Mouse (Mus musculus) liver, adult 2 months (tissue): ENCODE measurements around the gene Olfr508. TPM values are rescaled to one million over a fixed set of nuclear protein-coding genes. Genes with fewer than 3 reads are reported as not detected.

Source experiments
- DNase-seq: peaks from one replicate; pipeline ENCODE4 v3.0.0-alpha.2; 2011; ENCODE audit warnings: low read depth, low spot score; ENCODE audit errors: extremely low read depth
- H3K27ac ChIP-seq: fragments of 200-500 bp; replicated peaks from 2 replicates; pipeline ENCODE4 v1.5.1; 2012; ENCODE audit warnings: low read depth, mild to moderate bottlenecking, control low read depth, inconsistent platforms, low read length; ENCODE audit not compliant: insufficient read depth
- H3K27me3 ChIP-seq: fragments of 200-500 bp; 2 replicates; pipeline ENCODE4 v1.6.1; 2012; ENCODE audit warnings: mild to moderate bottlenecking, moderate library complexity, low read length, inconsistent platforms; ENCODE audit not compliant: control insufficient read depth, insufficient read depth
- H3K36me3 ChIP-seq: fragments of 200-500 bp; 2 replicates; pipeline ENCODE4 v1.6.1; 2012; ENCODE audit warnings: low read length, inconsistent platforms; ENCODE audit not compliant: control insufficient read depth, insufficient read depth
- H3K4me1 ChIP-seq: fragments of 200-500 bp; 2 replicates; pipeline ENCODE4 v1.6.1; 2011; ENCODE audit warnings: low read length; ENCODE audit not compliant: control insufficient read depth, insufficient read depth
- H3K4me3 ChIP-seq: fragments of 200-500 bp; 2 replicates; pipeline ENCODE4 v1.5.1; 2011; ENCODE audit warnings: low read depth, mild to moderate bottlenecking, control low read depth, low read length, moderate library complexity; ENCODE audit not compliant: insufficient read depth
- H3K79me2 ChIP-seq: fragments of 200-500 bp; 2 replicates; pipeline ENCODE4 v1.6.1; 2012; ENCODE audit warnings: inconsistent platforms, mild to moderate bottlenecking, low read length, moderate library complexity; ENCODE audit not compliant: control insufficient read depth, insufficient read depth
- H3K9ac ChIP-seq: fragments of 200-500 bp; 2 replicates; pipeline ENCODE4 v1.6.1; 2012; ENCODE audit warnings: low read depth, mild to moderate bottlenecking, control low read depth, inconsistent platforms, low read length
- CTCF ChIP-seq: fragments of 200-500 bp; IDR thresholded peaks from 2 replicates; pipeline ENCODE4 v1.5.1; 2011; ENCODE audit warnings: low read depth, low read length, control low read depth
- POLR2A ChIP-seq: fragments of 200-500 bp; IDR thresholded peaks from 2 replicates; pipeline ENCODE4 v1.6.1; 2011; ENCODE audit warnings: low read length, control low read depth; ENCODE audit not compliant: insufficient read depth; ENCODE audit errors: extremely low read depth
- WGBS: fragments of 180-500 bp; shearing (Covaris S2); methylation state at CpG from one replicate; pipeline ENCODE4 v1.1.7; 2018; 5-methylcytosine and 5-hydroxymethylcytosine counted together
- polyA plus RNA-seq: library from polyadenylated mRNA; depleted of rRNA; stranded (reverse); fragments of >200 nt; gene quantifications from 2 replicates; pipeline ENCODE4 v1.2.3, GENCODE M21; 2012; rRNA removed
- total RNA-seq: library from RNA; depleted of rRNA; stranded (reverse); fragments of >200 nt; gene quantifications from 2 replicates; pipeline ENCODE4 v1.2.3, GENCODE M21; 2014; rRNA removed

The Olfr508 gene
- total and polyA plus RNA-seq, 2 experiments: not detected

- TF ChIP-seq CTCF (no peak), POLR2A (no peak)
- Histone ChIP-seq H3K79me2 (no peaks in the 10 kb centered on the region), H3K36me3 (no peaks in the 10 kb centered on the region), H3K4me1 (no peaks in the 10 kb centered on the region), H3K4me3 (no peak within 1 kb of the TSS), H3K27ac (no peak within 1 kb of the TSS), H3K27me3 (no peaks in the 10 kb centered on the region), H3K9ac (no peak within 1 kb of the TSS)
- DNase-seq: no peak
Measured at GRCm38 (mm10) chr7:108651806-108652205, 22.0 kb downstream of the Olfr508 start, which contains the start of gene Olfr509. Olfr509 (minus strand) TSS chr7:108651906.

- Histone ChIP-seq H3K79me2 (no peaks in the 10 kb centered on the region), H3K4me1 (no peaks in the 10 kb centered on the region), H3K36me3 (no peaks in the 10 kb centered on the region), H3K9ac (no peak overlapping the region), H3K27ac (no peak overlapping the region), H3K27me3 (no peaks in the 10 kb centered on the region), H3K4me3 (no peak overlapping the region)
- 73% methylated on average over 3 of the region's 3 CpGs for WGBS
- no peak for TF ChIP-seq CTCF
- no peak for TF ChIP-seq POLR2A
- no peak for DNase-seq
Measured at GRCm38 (mm10) chr7:108662419-108662818, 32.6 kb downstream of the Olfr508 start.

GRCm38 (mm10) chr7:108666118-108666517 is 36.3 kb downstream of the Olfr508 start, which contains the start of gene Olfr510:
Olfr510 (plus strand) TSS chr7:108666418.
- no peaks in the 10 kb centered on the region for H3K27me3 ChIP-seq
- TF ChIP-seq POLR2A (no peak), CTCF (no peak)
- H3K36me3 ChIP-seq: no peaks in the 10 kb centered on the region
- no peak within 1 kb of the TSS for H3K27ac ChIP-seq
- no peaks in the 10 kb centered on the region for H3K79me2 ChIP-seq
- no peak within 1 kb of the TSS for H3K4me3 ChIP-seq
- WGBS: 89% methylated on average over 1 of the region's 1 CpGs
- no peaks in the 10 kb centered on the region for H3K4me1 ChIP-seq
- DNase-seq: no peak
- no peak within 1 kb of the TSS for H3K9ac ChIP-seq

GRCm38 (mm10) chr7:108671058-108671457 is 41.3 kb downstream of the Olfr508 start:
- no peak overlapping the region for H3K9ac ChIP-seq
- no peak overlapping the region for H3K27ac ChIP-seq
- no peak for TF ChIP-seq CTCF
- no peak for TF ChIP-seq POLR2A
- H3K27me3 ChIP-seq: no peaks in the 10 kb centered on the region
- no peak for DNase-seq
- H3K4me3 ChIP-seq: no peak overlapping the region
- no peaks in the 10 kb centered on the region for H3K4me1 ChIP-seq
- H3K79me2 ChIP-seq: no peaks in the 10 kb centered on the region
- WGBS: 52% methylated on average over 1 of the region's 1 CpGs
- no peaks in the 10 kb centered on the region for H3K36me3 ChIP-seq

- no peak overlapping the region for H3K4me3 ChIP-seq
- no peaks in the 10 kb centered on the region for H3K36me3 ChIP-seq
- H3K4me1 ChIP-seq: no peaks in the 10 kb centered on the region
- WGBS: 69% methylated on average over 4 of the region's 4 CpGs
- DNase-seq: no peak
- no peak overlapping the region for H3K27ac ChIP-seq
- H3K9ac ChIP-seq: no peak overlapping the region
- no peaks in the 10 kb centered on the region for H3K27me3 ChIP-seq
- TF ChIP-seq POLR2A: no peak
- H3K79me2 ChIP-seq: no peaks in the 10 kb centered on the region
Measured at GRCm38 (mm10) chr7:108678886-108679285, 49.1 kb downstream of the Olfr508 start.

Other genes starting within 250 kb of the Olfr508 start
- not detected in 2 replicates for gene Olfr495, start 236.8 kb upstream of the Olfr508 start, total RNA-seq
- gene Olfr495, start 236.8 kb upstream of the Olfr508 start, polyA plus RNA-seq: not detected in 2 replicates
- not detected in 2 replicates for gene Olfr497, start 209.6 kb upstream of the Olfr508 start, total RNA-seq
- not detected in 2 replicates for gene Olfr497, start 209.6 kb upstream of the Olfr508 start, polyA plus RNA-seq
- not detected in 2 replicates for gene Olfr498, start 164.7 kb upstream of the Olfr508 start, total RNA-seq
- not detected in 2 replicates for gene Olfr498, start 164.7 kb upstream of the Olfr508 start, polyA plus RNA-seq
- gene Olfr502, start 104.9 kb upstream of the Olfr508 start, total RNA-seq: not detected in 2 replicates
- gene Olfr502, start 104.9 kb upstream of the Olfr508 start, polyA plus RNA-seq: not detected in 2 replicates
- gene Olfr503, start 85.5 kb upstream of the Olfr508 start, total RNA-seq: not detected in 2 replicates
- not detected in 2 replicates for gene Olfr503, start 85.5 kb upstream of the Olfr508 start, polyA plus RNA-seq
- not detected in 2 replicates for gene Olfr504, start 64.2 kb upstream of the Olfr508 start, total RNA-seq
- gene Olfr504, start 64.2 kb upstream of the Olfr508 start, polyA plus RNA-seq: not detected in 2 replicates
- gene Olfr506, start 19.2 kb upstream of the Olfr508 start, total RNA-seq: not detected in 2 replicates
- gene Olfr506, start 19.2 kb upstream of the Olfr508 start, polyA plus RNA-seq: not detected in 2 replicates
- not detected in 2 replicates for gene Olfr507, start 8.2 kb upstream of the Olfr508 start, total RNA-seq
- not detected in 2 replicates for gene Olfr507, start 8.2 kb upstream of the Olfr508 start, polyA plus RNA-seq
- gene Olfr509, start 21.9 kb downstream of the Olfr508 start, total RNA-seq: not detected in 2 replicates
- gene Olfr509, start 21.9 kb downstream of the Olfr508 start, polyA plus RNA-seq: not detected in 2 replicates
- gene Olfr510, start 36.4 kb downstream of the Olfr508 start, total RNA-seq: not detected in 2 replicates
- not detected in 2 replicates for gene Olfr510, start 36.4 kb downstream of the Olfr508 start, polyA plus RNA-seq
- gene Olfr512, start 83.3 kb downstream of the Olfr508 start, total RNA-seq: not detected in 2 replicates
- gene Olfr512, start 83.3 kb downstream of the Olfr508 start, polyA plus RNA-seq: not detected in 2 replicates
- gene Olfr513, start 121.0 kb downstream of the Olfr508 start, total RNA-seq: not detected in 2 replicates
- gene Olfr513, start 121.0 kb downstream of the Olfr508 start, polyA plus RNA-seq: not detected in 2 replicates
- gene Olfr514, start 196.0 kb downstream of the Olfr508 start, total RNA-seq: not detected in 2 replicates
- not detected in 2 replicates for gene Olfr514, start 196.0 kb downstream of the Olfr508 start, polyA plus RNA-seq
- not detected in 2 replicates for gene Olfr516, start 220.5 kb downstream of the Olfr508 start, total RNA-seq
- gene Olfr516, start 220.5 kb downstream of the Olfr508 start, polyA plus RNA-seq: not detected in 2 replicates
- gene Olfr517, start 242.4 kb downstream of the Olfr508 start, total RNA-seq: not detected in 2 replicates
- gene Olfr517, start 242.4 kb downstream of the Olfr508 start, polyA plus RNA-seq: not detected in 2 replicates